9 mouse cellular contexts compared by ENCODE assay signal in genomic region chr1:116477703-116478102, GRCm38 (mm10).
A peak's percentile ranks its signal among the peaks of the same experiment; 100 is the strongest.
DNase-seq lines count a peak whose midpoint lies in the region; TF ChIP-seq lines count a peak whose summit lies in the region.
"Had no signal": no experiment of that assay in that cellular context is flagged by ENCODE, and none has a peak within 500 bp of the region (broad histone marks: within the 10 kb centered on the region; RNA-seq: fewer than 3 reads in every experiment).

No protein-coding gene starts in this region.

- DNase-seq in heart, postnatal 14 days, result peak; percentile 11 to 14
- no peak for DNase-seq in heart, adult 11 months
- DNase-seq in ES-E14 (ENCODE audit: low read depth, low spot score) (peak; percentile 51), adipocyte (ENCODE audit: low spot score) (no peak)
- DNase-seq in cerebellum, adult 9-11 months, result peak; percentile 5
- DNase-seq in frontal cortex, postnatal 14 days (ENCODE audit: low spot score in 2 of 2), result peak; percentile 13 to 36
- peak; percentile 77 to 78 for DNase-seq in left cerebral cortex, adult 18-20 months (ENCODE audit: low spot score in 2 of 2)
- DNase-seq in right cerebral cortex, adult 18-20 months, result peak; percentile 58

- in situ Hi-C loops in ES-E14 (cut with MboI; ENCODE audit: low sequenced_read_pairs in 2 of 2, unreplicated experiment in 2 of 2), result no loop called here

- no peaks in the 10 kb centered on the region for H3K36me3 ChIP-seq in ES-E14 (ENCODE audit: control insufficient read depth, insufficient read depth, low read length, poor library complexity, severe bottlenecking)
- H3K36me3 ChIP-seq: neural tube, embryonic 13.5 days had no signal

- no peak overlapping the region for H3K27ac ChIP-seq in ES-E14 (ENCODE audit: insufficient read depth, low read depth, low read length, poor library complexity, severe bottlenecking)
- H3K27ac ChIP-seq: neural tube, embryonic 13.5 days had no signal

- no peak overlapping the region for H3K9ac ChIP-seq in ES-E14 (ENCODE audit: insufficient read depth, low read depth, low read length, poor library complexity, severe bottlenecking)
- H3K9ac ChIP-seq: neural tube, embryonic 13.5 days had no signal

- intact Hi-C loops in heart, postnatal 14 days (cut with DNase I), result no loop called here

- no peaks in the 10 kb centered on the region for H3K9me3 ChIP-seq in ES-E14 (ENCODE audit: control insufficient read depth, insufficient read depth, low read depth, low read length)
- H3K9me3 ChIP-seq: neural tube, embryonic 13.5 days had no signal

- H3K4me1 ChIP-seq in ES-E14 (ENCODE audit: control insufficient read depth in 2 of 2, insufficient read depth in 2 of 2, low read length in 2 of 2, poor library complexity in 1 of 2), result no peaks in the 10 kb centered on the region
- H3K4me1 ChIP-seq: neural tube, embryonic 13.5 days had no signal

- H3K4me3 ChIP-seq in ES-E14 (ENCODE audit: insufficient read depth in 1 of 2, low read depth in 1 of 2, low read length in 2 of 2, poor library complexity in 1 of 2, severe bottlenecking in 1 of 2), result no peak overlapping the region
- H3K4me3 ChIP-seq: neural tube, embryonic 13.5 days had no signal

TF ChIP-seq in ES-E14, 5 proteins besides CTCF, POLR2A, EP300 and RAD21:
- TF ChIP-seq ZC3H11A (IDR thresholded peaks at IDR 0.05; ENCODE audit: borderline replicate concordance, low read depth, low read length), result peak; percentile 50; the same call in 1 of the 2 replicates
- no peak for TF ChIP-seq HCFC1 (IDR thresholded peaks at IDR 0.05; ENCODE audit: borderline replicate concordance, insufficient read depth, low read length)
- no peak for TF ChIP-seq ZNF384 (IDR thresholded peaks at IDR 0.05; ENCODE audit: low read depth, low read length)
- TF ChIP-seq MAFK (IDR thresholded peaks at IDR 0.05; ENCODE audit: insufficient read depth, low read depth, low read length), result no peak
- TF ChIP-seq CHD2 (IDR thresholded peaks at IDR 0.05; ENCODE audit: low read depth, low read length), result no peak
TF ChIP-seq in ES-E14: peak in this region for 1.

Comparison
In these comparisons a context has a peak if more than half of its experiments do, and no peak if none do; other contexts are left out.
1. DNase-seq: peak in heart, postnatal 14 days (2 of 2), ES-E14 (single experiment), cerebellum, adult 9-11 months (single experiment), frontal cortex, postnatal 14 days (2 of 2), left cerebral cortex, adult 18-20 months (2 of 2) and right cerebral cortex, adult 18-20 months (single experiment); none in heart, adult 11 months (single experiment) and adipocyte (single experiment).